Mouse (Mus musculus) erythroid progenitor cell, adult 5-6 weeks (primary cell): ENCODE data around the gene Lemd1. TPM values are rescaled to one million over a fixed set of nuclear protein-coding genes. Genes with fewer than 3 reads are reported as not detected.
"Not testable (repeated sequence)": the region's sequence is repeated elsewhere in the genome, so short reads cannot be mapped to it uniquely, and the experiment has no call there.

Experiments
- ATAC-seq: replicated peaks from 2 replicates; pipeline ENCODE4 v1.8.0; 2016; ENCODE audit warnings: moderate number of reproducible peaks, mild to moderate bottlenecking, moderate TSS enrichment, inconsistent platforms; ENCODE audit not compliant: poor library complexity, low FRiP score, severe bottlenecking
- total RNA-seq, 2 experiments: library from RNA; stranded (forward) in 1 of 2; stranded (reverse) in 1 of 2; fragments of 150-400 nt in 1 of 2; fragments of 186-747, 209-891 nt in 1 of 2; gene quantifications; 2 replicates each; pipeline versions ENCODE4 v1.2.3 to v1.2.4; 2015 to 2017; ENCODE audit warnings: low replicate concordance in 2 of 2

Gene Lemd1
- total RNA-seq, 2 experiments from 2014 or later: not detected

DNA sequence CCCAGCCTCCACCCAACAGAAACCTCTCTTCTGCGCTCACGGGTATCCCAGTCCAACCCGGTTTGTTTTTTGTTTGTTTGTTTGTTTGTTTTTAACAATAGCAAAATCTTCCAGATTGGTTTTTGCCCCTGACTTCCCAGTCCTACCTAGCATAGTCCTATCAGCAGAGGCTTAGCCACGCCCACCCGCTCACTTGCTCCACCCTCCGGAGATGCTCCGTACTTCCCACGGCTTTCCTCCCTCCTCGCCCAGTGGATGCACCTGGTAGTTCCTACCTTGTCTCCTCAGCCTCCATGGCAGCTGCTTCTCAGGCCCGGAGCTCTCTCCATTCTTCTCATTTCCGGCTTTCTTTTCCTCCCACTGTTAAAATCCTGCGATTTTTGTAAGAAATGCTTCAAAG, 42.3 kb downstream of the Lemd1 start:
- ATAC-seq: 0 out of 2 replicates have a peak, but pooled peaks have one; percentile 52

DNA sequence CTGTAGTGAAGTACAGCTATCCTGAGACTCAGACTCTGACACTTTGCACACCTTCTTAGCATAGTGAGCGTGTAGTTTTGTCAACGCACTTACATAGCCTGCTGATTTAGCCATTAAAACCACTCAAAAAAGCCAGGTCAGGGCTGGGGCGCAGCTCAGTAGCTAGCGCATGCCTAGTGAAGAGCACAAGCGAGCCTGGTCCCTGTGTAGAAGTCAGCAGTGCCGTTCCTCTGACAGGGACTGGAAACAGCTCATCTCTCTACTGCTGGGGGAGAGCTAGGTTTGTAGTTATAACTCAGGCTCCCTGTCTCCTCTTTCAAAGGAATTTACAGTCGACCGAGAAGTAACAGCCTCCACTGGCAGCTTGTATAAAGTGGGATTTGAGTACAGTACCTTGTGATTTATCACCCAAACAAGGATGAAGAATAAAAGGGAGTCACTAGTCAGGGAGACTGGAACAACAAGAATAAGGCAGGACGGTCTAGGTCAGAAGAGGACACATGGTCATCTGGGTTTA, 43.6 kb downstream of the Lemd1 start:
- no peak for ATAC-seq

DNA sequence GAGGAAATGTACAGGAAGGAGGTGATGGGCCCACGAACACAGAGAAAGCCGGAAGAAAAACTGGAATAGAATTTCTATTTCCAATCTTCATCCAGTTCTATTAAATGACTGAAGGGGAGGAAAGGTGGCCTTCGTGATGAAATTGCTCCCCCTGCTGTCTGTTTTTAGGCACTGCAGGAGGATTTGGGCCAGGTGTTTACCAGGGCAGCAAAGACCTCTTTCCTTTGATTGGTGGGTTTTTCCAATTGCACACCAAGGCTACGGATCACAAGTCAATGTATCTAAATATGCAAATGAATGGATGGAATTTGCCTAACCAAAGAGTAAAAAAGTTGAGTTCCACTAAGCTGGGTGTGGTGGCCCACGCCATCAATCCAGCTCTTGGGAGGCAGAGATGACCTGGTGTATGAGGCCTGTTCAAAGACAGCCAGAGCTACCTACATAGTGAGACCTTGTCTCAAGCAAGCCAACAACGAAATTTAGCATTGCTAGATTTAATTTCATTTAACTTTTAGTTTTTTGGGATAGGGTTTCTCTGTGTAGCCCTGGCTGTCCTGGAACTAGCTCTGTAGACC, 46.4 kb downstream of the Lemd1 start:
- ATAC-seq: peak; percentile 74; the same call in 1 of the 2 replicates

DNA sequence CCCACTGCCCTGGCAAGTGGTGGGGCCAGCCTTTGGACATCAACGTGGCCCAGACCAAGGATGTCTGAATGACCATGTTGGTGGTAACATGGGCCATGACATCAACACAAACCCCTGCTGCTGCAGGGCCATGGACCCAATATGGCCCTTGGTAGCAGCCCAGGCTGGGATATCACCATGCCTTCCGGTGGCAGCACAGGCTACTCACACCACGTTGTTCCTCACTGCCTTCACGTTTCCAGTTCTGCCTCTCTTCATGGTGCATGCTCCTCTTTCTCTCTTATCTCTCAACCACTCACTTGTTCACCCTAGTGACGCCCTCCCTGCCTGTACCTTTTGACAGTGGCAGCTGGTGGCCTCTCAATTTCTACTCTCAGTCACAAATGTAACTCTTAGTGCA, 53.8 kb downstream of the Lemd1 start:
- ATAC-seq: no peak

DNA sequence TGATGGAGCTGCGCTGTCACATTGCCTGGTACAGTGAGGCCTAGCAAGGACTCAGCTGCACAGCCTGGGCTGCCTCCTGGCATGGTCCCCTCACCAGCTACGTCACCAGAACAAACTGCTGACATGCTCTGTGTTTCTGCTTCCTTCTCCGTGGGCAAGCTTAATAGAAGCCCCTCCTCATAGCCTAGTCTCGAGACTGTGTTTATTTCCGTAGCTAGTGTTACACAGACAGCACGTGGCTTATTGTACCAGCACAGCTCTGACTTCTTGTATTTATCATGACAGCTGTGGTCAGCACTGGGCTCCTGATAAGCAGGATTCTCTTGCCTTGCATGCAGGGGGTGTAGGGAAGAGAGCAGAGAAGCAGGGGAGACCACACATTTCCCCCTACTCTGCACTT, 54.9 kb downstream of the Lemd1 start:
- ATAC-seq: no peak

DNA sequence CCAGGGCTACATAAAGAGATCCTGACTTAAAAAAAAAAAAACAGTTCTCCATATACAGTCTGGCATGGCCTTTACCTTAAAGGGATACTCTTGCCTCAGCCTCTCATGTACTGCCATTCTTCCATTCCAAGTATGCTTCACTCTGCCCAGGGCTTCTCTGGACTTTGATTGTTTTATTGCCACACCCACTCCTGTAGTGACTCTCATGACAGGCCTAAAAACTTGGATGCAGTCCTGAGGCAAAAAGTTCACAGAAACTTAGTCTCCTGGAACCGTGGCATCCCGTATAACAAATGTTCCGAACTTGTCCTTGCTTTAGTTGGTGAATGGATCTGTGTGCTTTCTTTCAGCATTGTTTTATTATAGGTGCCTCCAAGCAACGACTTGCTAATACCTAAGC, 55.4 kb downstream of the Lemd1 start:
- ATAC-seq: no peak

DNA sequence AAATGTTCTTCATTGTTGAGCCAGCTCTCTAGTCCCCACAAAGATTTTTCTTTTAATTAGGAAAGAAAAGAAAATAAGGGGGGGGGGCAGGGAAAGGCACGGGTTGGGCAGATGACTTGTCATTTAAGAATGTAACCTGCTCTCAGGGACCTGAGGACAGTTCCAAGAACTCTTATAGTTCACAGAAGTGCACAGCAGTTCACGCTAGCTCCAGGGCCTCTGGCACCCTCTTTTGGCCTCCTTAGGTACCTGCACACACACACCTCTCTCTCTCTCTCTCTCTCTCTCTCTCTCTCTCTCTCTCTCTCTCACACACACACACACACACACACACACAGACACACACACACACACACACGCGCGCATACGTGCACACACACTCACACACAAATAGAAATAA, 63.2 kb downstream of the Lemd1 start:
- no peak for ATAC-seq

DNA sequence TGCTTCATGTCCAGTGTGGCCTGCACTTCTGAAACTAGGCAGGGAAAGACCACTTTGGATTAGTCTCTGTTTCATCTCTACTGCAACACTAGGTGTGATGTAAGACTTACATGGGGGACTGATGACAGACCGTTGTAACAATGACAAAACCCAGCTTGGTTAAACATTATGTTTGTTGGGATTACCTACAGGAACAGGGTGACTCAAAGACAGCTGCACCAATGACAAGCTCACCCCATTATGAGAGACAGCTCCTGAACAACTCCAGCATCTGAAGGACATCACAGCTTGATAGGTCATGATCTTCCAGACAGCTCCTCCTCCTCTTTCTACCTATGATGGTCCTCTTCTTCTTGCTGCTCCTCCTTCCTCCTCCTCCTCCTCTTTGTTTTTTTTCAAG, 69.1 kb downstream of the Lemd1 start:
- ATAC-seq: no peak

DNA sequence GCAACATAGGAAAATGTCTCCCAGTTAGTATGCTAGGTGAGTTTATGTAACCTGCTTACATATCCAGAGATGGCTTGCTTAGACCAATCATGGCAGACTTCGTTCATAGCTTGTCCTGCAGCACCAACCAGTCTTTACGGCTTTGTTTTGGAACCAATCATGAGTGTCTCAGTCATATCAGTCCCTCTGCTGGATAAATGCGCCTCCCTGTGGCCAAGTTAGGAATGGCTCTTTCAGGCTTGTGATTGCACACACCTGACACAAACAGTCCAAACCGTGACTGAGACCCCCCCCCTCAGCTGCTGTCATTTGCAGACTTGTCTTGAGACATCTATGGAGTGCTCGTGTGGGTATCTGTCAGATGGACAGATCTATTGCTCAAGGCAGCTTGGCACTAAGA, 69.8 kb downstream of the Lemd1 start:
- ATAC-seq: no peak

DNA sequence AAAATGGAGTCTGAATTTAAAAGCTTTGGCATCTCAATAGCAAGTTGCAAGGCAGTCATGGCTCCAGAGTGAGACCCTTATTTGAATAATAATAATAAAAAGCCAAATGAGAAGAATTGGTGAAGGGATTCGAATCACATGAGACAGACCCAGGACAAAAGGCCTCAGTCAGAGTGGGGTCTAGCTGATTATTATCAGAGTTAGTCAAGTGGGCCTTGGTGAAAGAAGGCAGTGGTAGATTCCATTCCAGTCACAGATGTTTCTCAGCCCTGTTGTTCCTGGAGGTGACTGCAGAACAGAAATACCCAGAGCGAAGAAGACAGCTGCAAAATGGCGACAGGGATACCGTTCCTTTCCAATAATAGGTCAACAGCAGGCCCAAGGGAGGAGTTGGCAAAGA, 72.4 kb downstream of the Lemd1 start:
- ATAC-seq: 0 out of 2 replicates have a peak, but pooled peaks have one; percentile 6

DNA sequence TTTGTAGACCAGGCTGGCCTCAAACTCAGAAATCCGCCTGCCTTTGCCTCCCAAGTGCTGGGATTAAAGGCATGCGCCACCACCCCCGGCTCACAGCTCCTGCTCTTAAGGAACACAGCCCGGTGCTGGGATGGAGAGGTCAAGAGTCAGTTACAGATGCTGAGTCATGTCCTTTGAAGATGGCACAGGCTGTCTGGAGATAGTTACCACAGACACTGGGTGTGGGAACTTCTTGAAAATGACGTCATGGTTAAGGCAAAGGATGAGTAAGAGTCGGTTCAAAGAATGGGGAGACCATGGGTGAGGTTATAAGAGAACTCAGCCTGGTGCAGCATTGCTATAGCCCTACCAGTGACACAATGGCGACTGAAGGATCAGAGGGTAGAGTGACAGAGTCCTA, 73.3 kb downstream of the Lemd1 start:
- peak; percentile 94 for ATAC-seq

DNA sequence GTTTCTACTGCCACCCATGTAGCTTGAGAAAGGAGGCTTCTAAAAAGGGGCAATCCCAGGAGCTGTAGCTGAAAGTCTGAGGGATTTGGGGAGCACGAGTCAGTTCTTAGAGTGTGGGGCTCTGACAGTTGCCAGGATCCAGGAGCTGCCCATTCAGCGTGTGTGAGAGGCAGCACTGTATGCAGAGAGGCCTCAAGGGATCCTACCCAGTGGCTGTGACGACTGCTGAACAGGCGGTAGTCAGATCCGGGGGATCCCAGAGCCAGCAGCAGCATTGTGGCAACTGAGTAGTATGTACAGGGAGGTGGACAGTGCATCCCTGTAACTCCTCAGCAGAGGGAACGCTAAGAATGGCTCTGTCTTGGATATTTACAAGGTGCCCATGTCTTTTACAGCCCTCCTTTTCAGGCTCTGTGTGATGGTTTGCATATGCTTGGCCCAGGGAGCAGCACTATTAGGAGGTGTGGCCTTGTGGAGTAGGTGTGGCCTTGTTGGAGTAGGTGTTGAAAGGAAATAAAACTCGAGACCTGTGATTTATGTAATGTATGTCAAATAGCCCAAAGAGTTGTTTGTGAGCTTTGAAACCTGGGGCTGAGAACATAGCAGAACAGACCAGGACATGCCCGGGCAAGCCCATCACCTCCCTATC, 74.1 kb downstream of the Lemd1 start:
- 0 out of 2 replicates have a peak, but pooled peaks have one; percentile 11 for ATAC-seq

DNA sequence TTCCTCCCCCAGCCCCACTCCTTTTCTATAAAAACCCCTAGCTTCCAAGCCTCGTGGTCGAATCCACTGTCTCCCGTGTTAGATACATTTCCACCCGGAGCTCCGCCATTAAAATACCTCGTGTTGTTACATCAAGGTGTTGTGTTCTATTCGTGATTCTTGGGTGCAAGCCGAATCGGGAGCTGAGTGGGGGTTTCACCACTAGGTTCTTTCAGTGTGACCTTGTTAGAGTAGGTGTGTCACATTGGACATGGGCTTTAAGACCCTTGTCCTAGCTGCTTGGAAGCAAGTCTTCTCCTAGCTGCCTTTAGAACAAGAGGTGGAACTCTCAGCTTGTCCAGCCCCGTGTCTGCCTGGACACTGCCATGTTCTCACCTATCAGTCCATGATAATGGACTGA, 74.7 kb downstream of the Lemd1 start:
- ATAC-seq: no peak

DNA sequence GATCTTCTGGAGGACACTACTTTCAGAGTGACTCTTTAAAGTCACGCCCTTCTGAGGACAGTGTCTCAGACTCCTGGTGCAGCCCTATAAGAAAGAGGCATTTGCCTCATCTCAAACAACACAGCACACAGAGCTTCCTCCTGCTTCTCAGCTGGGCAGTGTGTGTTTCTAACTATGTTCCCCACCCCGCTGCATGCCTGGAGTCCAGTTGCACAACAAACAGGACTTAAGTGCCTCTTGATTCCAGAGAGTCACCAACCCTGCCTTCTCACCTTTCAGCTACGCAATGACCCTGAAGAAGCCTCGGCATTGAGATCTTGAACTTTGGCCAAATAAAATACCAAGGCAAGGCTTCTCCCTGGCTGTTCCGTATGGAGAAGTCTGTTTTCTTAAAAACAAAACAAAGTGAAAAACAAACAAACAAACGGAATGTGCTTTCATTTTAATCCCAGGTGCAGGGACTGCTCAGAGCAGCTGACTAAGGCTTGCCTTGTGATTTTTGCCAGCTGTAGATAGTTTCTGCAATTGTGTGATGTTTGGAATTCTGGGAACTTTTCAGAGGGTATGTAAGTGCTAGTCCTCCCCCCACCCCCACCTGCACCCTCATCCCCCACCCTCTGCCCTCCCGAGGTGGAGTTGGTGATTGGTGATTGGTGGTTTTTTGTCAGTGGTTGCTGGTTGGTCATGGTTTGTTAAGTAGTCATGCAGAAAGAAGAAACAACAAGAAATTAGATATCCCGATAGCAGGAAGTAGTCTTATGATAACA, 75.7 kb downstream of the Lemd1 start:
- ATAC-seq: no peak

DNA sequence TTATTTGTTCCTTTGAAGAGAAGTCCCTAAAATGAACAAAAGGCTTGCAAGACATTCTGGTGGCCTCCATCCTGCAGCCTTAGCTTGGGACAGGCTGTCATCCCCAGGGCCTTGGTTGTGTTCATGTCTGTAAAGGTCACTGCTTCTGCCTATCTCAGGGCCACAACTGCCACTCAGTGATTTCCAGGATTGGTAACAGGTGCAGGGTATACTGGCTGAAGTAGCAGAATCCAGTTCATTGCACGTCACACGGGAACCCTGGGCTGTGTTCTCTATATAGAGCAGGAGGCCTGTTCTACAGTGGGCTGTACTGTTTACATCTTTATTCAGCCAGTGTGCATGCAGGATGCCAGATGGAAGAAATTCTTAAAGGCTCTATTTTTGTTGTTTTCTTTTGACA, 76.7 kb downstream of the Lemd1 start:
- ATAC-seq: no peak

DNA sequence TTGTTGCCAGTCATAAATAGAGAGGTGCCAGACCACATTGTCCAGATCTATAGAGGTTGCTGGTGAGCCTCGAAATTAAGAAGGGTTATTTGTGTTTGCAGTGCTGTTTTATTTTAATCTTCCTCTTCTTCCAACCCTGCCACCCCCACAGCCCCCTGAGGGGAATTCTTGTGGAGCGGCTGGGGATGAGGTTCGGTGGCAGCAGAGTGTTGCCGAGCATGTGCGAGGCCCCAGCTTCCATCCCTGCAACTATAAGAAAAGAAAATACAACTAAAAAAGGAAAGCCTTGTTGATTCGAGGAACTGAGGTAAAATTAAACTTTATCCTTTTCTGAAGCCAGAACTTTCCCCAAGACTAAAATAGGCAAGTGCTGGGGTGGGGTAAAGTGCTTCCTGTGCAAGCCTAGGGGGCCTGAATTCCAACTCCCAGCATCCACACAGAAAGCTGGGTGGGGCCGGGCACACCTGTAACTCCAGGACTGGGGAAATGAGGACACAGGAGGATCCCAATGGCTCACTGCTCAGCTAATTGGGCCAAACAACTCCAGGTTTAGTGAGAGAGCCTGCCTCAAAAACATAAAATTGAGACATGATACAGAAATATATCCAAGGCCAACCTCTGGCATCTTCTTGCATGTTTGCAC, 77.3 kb downstream of the Lemd1 start:
- ATAC-seq: no peak

DNA sequence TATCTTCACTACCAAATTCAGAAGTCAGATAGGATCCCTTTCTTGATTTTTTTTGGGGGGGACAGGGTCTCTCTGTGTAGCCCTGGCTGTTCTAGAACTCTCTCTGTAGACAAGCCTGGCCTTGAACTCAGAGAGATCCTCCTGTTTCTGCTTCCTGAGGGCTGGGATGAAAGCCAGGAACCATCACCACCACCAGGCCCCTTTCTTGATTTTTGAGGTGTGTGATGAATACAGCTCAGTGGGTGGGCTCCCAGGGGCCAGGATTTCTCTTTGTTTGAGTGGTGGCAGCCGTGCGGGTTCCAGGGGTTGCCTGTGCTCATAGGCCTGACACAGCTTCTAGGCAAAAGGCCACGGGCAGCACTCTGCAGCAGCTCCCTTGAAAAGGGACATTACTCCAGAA, 80.0 kb downstream of the Lemd1 start:
- ATAC-seq: no peak

DNA sequence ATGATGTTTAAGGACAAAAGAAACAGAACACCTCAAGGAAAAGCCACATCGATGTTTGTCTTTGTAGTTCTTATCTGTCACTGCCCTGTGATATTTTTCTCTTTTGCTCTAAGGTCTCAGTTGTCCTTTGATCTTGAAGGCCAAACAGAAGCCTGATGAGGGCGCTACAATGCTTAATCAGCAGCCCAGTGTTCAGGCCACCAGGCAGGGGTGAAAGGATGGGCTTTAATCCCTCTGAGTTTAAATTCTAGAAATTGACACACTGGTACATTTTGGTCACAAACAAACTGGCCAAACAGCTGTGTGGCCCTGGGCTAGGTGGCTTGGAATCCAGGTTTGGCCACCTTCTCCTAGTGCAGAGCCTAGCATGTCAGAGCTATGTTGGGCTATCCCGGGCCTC, 85.5 kb downstream of the Lemd1 start:
- ATAC-seq: no peak

DNA sequence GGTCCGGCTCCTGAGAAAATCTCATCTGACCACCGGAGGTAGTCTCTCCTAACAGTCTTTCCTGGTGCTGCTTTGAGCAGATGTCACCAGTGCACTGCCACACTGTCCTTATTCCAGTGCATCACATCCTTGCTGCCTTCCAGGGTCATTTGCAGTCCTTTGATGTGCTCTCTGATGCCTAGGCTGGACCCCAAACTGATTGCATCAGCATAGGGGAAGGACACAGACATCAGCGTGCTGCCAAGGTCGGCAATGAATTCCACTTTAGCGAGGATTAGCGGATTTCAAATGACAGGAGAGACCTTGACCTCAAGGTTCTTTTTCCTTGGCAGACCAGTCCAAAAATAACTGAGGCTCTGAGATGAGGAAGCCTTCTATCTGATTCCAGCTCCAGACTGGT, 85.9 kb downstream of the Lemd1 start:
- ATAC-seq: no peak

DNA sequence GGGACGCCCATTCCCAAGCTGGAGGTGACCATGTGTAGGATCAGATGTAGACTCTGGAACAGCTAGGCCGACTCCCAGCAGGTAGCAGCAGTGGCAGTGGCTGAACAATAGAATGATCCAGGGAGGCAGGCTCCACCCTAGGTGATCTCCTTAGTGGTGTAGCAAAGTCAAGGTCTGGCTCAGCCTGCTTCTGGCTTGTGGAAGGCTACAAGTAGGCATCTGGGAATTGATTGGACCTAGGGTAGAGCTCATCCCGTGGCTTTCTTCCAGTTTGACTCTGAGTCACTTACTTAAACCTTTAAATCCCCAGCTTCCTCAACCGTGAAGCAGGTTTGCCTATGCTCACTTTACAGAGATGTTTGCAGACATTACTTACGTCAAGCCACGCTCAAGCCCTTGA, 89.4 kb downstream of the Lemd1 start:
- not testable (repeated sequence) for ATAC-seq
